Mouse (Mus musculus) lung, postnatal 0 days (tissue): Measurements from ENCODE around the gene Card11. TPM values are rescaled to one million over a fixed set of nuclear protein-coding genes. Genes with fewer than 3 reads are reported as not detected.

Source experiments
- ATAC-seq: fragments of 200-750 bp; cut with Nextera tagmentation; 2 replicates; pipeline ENCODE4 v1.8.0; 2017; ENCODE audit warnings: moderate library complexity
- DNase-seq: peaks from one replicate; pipeline ENCODE4 v3.0.0-alpha.2; 2016; ENCODE audit warnings: low spot score
- H3K27ac ChIP-seq: fragments of 300-500 bp; sonication (generic); 2 replicates; pipeline ENCODE4 v1.5.1; 2014; ENCODE audit warnings: antibody characterized with exemption, mild to moderate bottlenecking, low read length, mixed read lengths
- H3K27me3 ChIP-seq: fragments of 300-500 bp; sonication (generic); replicated peaks from 2 replicates; pipeline ENCODE4 v1.6.1; 2014; ENCODE audit warnings: low read length, mixed read lengths; ENCODE audit not compliant: insufficient read depth
- H3K36me3 ChIP-seq: fragments of 300-500 bp; sonication (generic); 2 replicates; pipeline ENCODE4 v1.6.1; 2014; ENCODE audit warnings: low read length, mixed read lengths; ENCODE audit not compliant: insufficient read depth
- H3K4me1 ChIP-seq: fragments of 300-500 bp; sonication (generic); 2 replicates; pipeline ENCODE4 v1.6.1; 2014; ENCODE audit warnings: antibody characterized with exemption, low read depth, low read length, mixed read lengths; ENCODE audit not compliant: insufficient read depth
- H3K4me2 ChIP-seq: fragments of 300-500 bp; sonication (generic); replicated peaks from 2 replicates; pipeline ENCODE4 v1.6.1; 2014; ENCODE audit warnings: low read depth, mild to moderate bottlenecking, low read length, moderate library complexity, mixed read lengths
- H3K4me3 ChIP-seq: fragments of 300-500 bp; sonication (generic); 2 replicates; pipeline ENCODE4 v1.5.1; 2014; ENCODE audit warnings: low read depth, low read length
- H3K9ac ChIP-seq: fragments of 300-500 bp; sonication (generic); replicated peaks from 2 replicates; pipeline ENCODE4 v1.6.1; 2014; ENCODE audit warnings: low read depth, mild to moderate bottlenecking
- H3K9me3 ChIP-seq: fragments of 300-500 bp; sonication (generic); 2 replicates; pipeline ENCODE4 v1.6.1; 2016; ENCODE audit warnings: low read length, mixed read lengths
- CTCF ChIP-seq: IDR thresholded peaks from 2 replicates; pipeline ENCODE4 v1.5.1; 2016; ENCODE audit warnings: antibody characterized with exemption, mild to moderate bottlenecking
- EP300 ChIP-seq: IDR thresholded peaks from 2 replicates; pipeline ENCODE4 v1.6.1; 2016; ENCODE audit warnings: antibody characterized with exemption, mild to moderate bottlenecking, control low read depth
- WGBS: fragments of 180-500 bp; shearing (Covaris S2); extraction: QIAGEN DNeasy Blood & Tissue Kit; methylation state at CpG from one replicate; pipeline ENCODE4 v1.1.7; 2014; 5-methylcytosine and 5-hydroxymethylcytosine counted together
- polyA plus RNA-seq: library from polyadenylated mRNA; unstranded; fragments of >200 nt; fragmentation: Nextera tagmentation; extraction: Ambion mirVana; gene quantifications from 2 replicates; pipeline ENCODE4 v1.2.1, GENCODE M21; 2015

The Card11 gene
- polyA plus RNA-seq, 1 experiment from 2014 or later, result 2.1 TPM

DNA sequence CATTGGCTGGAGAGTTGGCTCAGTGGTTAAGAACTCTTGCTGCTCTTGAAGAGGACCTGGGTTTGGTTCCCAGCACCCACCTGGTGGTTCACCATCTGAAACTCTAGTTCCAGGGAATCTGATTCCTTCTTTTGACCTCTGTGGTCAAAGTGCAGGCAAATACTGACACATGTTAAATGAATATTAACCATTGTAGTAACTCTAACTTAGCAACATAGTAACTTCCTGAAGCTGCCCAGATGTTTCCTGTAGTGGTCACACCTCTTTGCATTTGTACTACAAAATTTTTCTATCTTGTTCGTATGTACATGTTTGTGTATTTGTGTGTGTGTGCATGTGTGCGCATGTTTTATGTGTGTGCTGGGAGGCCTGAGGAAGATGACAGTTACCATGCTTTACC, 20.3 kb downstream of the Card11 start:
- no peak overlapping the region for H3K4me2 ChIP-seq
- H3K9me3 ChIP-seq, result no peaks in the 10 kb centered on the region
- DNase-seq (no peak), ATAC-seq (no peak)
- no peaks in the 10 kb centered on the region for H3K27me3 ChIP-seq
- H3K27ac ChIP-seq, result no peak overlapping the region
- H3K4me3 ChIP-seq, result no peak overlapping the region
- 81% methylated on average over 2 of the region's 2 CpGs for WGBS
- no peak overlapping the region for H3K9ac ChIP-seq
- TF ChIP-seq CTCF (no peak), EP300 (no peak)
- H3K4me1 ChIP-seq, result no peaks in the 10 kb centered on the region
- no peaks in the 10 kb centered on the region for H3K36me3 ChIP-seq

DNA sequence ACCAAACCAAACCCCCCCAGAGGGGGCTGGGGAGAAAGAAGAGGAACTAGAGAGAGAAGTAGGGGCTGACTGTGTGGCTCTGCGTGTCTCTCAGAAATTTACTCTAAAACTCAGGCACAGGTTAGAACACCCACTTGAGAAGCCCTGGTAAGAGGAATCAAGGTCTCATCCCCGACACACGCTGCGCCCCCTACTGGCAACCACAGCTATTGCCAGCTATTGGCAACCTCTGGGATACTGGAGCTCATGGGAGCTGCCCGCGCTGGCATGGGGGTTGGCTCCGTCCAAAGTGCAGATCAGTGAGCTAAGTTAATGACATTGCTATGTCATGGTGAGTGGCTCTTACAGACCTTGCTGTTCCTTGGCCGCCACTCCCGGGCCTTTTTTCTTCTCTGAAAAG, 37.4 kb downstream of the Card11 start:
- TF ChIP-seq CTCF (peak; percentile 66), EP300 (no peak)
- WGBS, result 31% methylated on average over 9 of the region's 9 CpGs
- ATAC-seq (no peak), DNase-seq (peak; percentile 14)
- no peaks in the 10 kb centered on the region for H3K9me3 ChIP-seq
- H3K9ac ChIP-seq, result no peak overlapping the region
- no peak overlapping the region for H3K4me3 ChIP-seq
- H3K36me3 ChIP-seq, result no peaks in the 10 kb centered on the region
- H3K4me1 ChIP-seq, result no peaks in the 10 kb centered on the region
- H3K4me2 ChIP-seq, result no peak overlapping the region
- no peaks in the 10 kb centered on the region for H3K27me3 ChIP-seq
- H3K27ac ChIP-seq, result no peak overlapping the region

DNA sequence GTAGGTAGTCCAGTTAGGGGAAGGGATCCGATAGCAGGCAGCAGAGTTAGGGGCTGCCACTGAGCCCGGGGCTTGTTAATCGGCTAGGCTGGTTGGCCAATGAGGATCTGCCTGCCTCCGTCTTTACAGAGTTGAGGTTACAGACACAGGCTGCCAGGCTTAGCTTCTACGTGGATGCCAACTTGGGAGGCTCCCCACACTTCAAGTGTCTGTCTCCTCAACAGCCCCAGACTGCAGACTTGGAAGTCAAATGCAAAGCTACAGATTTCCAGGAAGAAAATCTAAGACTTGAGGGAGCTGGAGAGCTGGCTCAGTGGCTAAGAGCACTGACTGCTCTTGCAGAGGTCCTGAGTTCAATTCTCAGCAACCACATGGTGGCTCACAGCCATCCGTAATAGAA, 39.6 kb downstream of the Card11 start:
- DNase-seq, result no peak
- TF ChIP-seq EP300 (no peak), CTCF (no peak)
- Histone ChIP-seq H3K4me1 (no peaks in the 10 kb centered on the region), H3K27me3 (no peaks in the 10 kb centered on the region), H3K9me3 (no peaks in the 10 kb centered on the region), H3K36me3 (no peaks in the 10 kb centered on the region), H3K27ac (no peak overlapping the region), H3K4me3 (no peak overlapping the region), H3K9ac (no peak overlapping the region), H3K4me2 (no peak overlapping the region)
- no peak for ATAC-seq
- 81% methylated on average over 6 of the region's 6 CpGs for WGBS

DNA sequence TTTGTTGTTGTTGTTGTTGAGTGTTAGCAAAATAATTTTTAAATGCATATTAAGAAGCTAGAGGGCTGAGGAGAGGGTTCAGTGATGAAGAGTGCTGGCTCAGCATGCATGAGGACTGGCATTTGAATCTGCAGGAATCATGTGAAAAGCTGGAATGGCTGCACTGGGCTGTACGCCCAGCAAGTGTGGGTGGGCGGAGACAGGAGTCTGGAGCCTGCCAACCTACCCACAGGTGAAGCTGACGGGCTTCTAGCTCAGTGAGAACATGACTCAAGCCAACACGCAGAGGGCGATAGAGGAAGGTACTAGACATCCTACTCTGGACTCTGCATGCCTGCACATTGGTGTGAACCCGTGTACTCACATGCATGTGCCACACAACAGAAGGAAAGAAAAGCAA, 41.2 kb downstream of the Card11 start:
- H3K36me3 ChIP-seq, result no peaks in the 10 kb centered on the region
- H3K27me3 ChIP-seq, result no peaks in the 10 kb centered on the region
- DNase-seq, result no peak
- no peak for ATAC-seq
- no peak overlapping the region for H3K9ac ChIP-seq
- TF ChIP-seq CTCF (no peak), EP300 (no peak)
- H3K4me3 ChIP-seq, result no peak overlapping the region
- 57% methylated on average over 6 of the region's 6 CpGs for WGBS
- no peak overlapping the region for H3K4me2 ChIP-seq
- no peaks in the 10 kb centered on the region for H3K4me1 ChIP-seq
- H3K9me3 ChIP-seq, result no peaks in the 10 kb centered on the region
- no peak overlapping the region for H3K27ac ChIP-seq

DNA sequence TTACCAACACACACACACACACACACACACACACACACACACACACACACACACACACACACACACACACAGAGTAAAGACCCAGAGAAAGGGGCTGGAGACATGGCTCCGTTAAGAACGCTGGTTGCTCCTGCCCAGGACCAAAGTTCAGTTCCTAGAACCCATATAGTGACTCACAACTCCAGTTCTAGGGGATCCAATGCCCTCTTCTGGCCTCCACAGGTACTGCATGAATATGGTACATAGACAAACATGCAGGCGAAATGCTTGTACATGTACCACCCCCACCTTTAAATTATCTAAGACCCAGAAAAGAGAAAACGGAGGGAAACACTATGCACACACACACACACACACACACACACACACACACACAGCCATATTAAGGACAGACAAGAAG, 43.3 kb downstream of the Card11 start:
- Histone ChIP-seq H3K9me3 (no peaks in the 10 kb centered on the region), H3K36me3 (no peaks in the 10 kb centered on the region), H3K27me3 (no peaks in the 10 kb centered on the region), H3K4me2 (no peak overlapping the region), H3K4me1 (no peaks in the 10 kb centered on the region), H3K27ac (no peak overlapping the region), H3K4me3 (no peak overlapping the region), H3K9ac (no peak overlapping the region)
- WGBS, result 74% methylated on average over 4 of the region's 4 CpGs
- ATAC-seq (no peak), DNase-seq (no peak)
- TF ChIP-seq EP300 (no peak), CTCF (peak; percentile 42)

DNA sequence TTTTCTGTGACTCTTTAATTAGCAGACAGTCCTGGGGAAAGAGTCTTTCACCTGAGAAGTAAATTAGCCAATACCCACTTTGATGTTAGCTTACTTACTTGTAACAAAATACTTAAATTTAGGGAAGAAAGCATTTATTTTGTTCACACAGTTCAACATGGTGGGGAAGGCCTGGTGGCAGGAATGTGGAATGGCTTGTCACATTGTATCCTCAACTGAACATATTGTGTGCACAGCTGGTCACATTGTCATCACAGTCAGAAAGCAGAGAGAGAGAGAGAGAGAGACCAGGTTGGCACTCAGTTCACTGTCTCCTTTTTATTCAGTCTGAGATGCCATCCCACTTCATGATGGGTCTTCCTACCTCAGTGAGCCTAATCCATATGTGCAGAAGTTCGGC, 44.7 kb downstream of the Card11 start:
- no peaks in the 10 kb centered on the region for H3K4me1 ChIP-seq
- DNase-seq, result no peak
- H3K4me2 ChIP-seq, result no peak overlapping the region
- H3K4me3 ChIP-seq, result no peak overlapping the region
- no peaks in the 10 kb centered on the region for H3K36me3 ChIP-seq
- H3K27ac ChIP-seq, result no peak overlapping the region
- WGBS, result 84% methylated on average over 1 of the region's 1 CpGs
- ATAC-seq, result no peak
- peak; percentile 37 for TF ChIP-seq CTCF
- no peak for TF ChIP-seq EP300
- no peaks in the 10 kb centered on the region for H3K9me3 ChIP-seq
- no peak overlapping the region for H3K9ac ChIP-seq
- H3K27me3 ChIP-seq, result no peaks in the 10 kb centered on the region

DNA sequence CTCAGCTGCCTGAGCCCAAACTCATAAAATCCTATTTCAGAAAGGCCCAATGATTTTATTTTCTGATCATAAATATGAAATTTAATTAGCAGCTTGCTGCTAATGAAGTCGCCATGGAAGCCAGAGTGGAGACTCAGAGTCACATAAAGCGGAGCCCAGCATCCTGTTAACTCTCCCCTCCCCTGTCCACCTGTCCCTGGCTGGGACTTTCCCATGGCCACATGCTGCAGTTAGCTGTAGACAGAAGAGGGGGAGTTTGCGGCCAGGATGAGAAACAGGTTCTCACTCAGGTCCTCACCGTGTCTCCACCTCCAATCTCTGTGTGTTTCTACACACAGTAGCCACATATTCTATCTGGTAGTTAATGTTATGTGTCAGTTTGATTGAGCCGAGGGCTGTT, 48.6 kb downstream of the Card11 start:
- Histone ChIP-seq H3K27me3 (no peaks in the 10 kb centered on the region), H3K9ac (no peak overlapping the region)
- TF ChIP-seq EP300 (no peak), CTCF (no peak)

More for the DNA sequence above, 48.6 kb downstream of the Card11 start:
- Histone ChIP-seq H3K36me3 (no peaks in the 10 kb centered on the region), H3K4me3 (no peak overlapping the region), H3K4me1 (no peaks in the 10 kb centered on the region), H3K9me3 (no peaks in the 10 kb centered on the region), H3K4me2 (no peak overlapping the region), H3K27ac (no peak overlapping the region)
- DNase-seq (no peak), ATAC-seq (no peak)
- WGBS, result 82% methylated on average over 5 of the region's 5 CpGs
